Mouse (Mus musculus): ENCODE results near the gene Phkb.

DNA sequence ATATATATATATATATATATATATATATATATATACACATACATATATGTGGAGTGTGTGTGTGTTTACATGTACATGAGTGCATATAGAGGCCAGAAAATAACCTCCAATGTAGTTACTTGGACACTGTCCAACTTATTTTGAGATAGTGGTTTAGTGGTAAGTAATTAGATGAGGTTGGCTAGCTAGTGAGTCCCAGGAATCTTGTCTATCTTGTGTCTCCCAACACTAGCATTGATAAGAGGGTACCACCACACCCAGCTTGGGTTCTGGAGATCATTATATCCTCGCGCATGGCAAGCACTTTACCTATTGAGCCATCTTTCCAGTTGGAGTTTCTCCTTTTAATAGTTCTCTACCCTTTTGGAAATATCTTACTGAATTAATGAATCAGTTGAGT, 56.9 kb downstream of the Phkb start:
- TF ChIP-seq CTCF (IDR thresholded peaks at IDR 0.05; ENCODE audit: low read depth) (no peak), EP300 (IDR thresholded peaks at IDR 0.05; ENCODE audit: low read depth) (no peak)

Data from heart, postnatal 0 days (tissue).